Mouse (Mus musculus): ENCODE measurements around the gene Lrrc49.

The Lrrc49 gene

GRCm38 (mm10) chr9:60676429-60676828, 11.5 kb downstream of the Lrrc49 start:
- intact Hi-C loops (cut with DNase I) = no loop called here

GRCm38 (mm10) chr9:60674780-60675179, 13.2 kb downstream of the Lrrc49 start:
- intact Hi-C loops (cut with DNase I) = no loop called here

- intact Hi-C loops (cut with DNase I) = no loop called here
These were observed 15.4 kb downstream of the Lrrc49 start for GRCm38 (mm10) chr9:60672568-60672967.

DNA sequence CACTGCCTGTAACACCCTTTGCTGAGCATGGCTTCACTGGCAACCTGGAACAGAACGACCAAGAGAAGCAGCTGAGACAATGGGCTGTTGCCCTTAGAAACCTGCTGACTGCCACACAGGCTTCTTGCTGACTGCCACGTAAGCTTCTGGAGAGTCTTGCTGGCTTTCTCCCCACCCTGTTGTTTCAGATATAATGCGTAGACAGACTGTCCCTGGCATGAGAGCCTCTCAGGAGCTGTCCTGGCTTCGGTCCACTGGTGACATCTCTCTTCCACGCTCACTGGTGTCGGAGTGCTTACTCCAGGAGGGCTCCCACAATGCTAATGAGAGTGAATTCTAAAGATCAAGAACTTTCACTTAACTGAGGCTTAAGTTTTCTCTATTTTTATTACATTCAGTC, 19.1 kb downstream of the Lrrc49 start:
- intact Hi-C loops (cut with DNase I) = no loop called here

DNA sequence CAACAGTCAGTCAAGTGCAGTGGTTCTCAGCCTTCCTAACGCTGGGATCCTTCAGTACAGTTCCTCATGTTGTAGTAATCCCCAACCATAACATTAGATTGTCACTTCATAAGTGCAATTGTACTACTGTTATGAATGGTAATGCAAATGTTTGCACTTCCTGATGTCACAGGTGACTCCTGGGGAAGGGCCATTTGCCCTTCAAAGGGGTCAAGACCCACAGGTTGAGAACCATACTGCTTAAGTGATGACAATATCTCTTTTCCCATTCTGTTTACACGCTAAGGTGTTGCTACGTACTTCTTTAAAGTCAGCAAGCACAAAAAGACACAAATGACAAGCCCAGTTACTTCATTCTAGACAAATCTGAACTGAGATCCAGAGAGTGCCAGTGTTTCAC, 22.4 kb downstream of the Lrrc49 start:
- intact Hi-C loops (cut with DNase I) = no loop called here

GRCm38 (mm10) chr9:60664866-60665265, 23.1 kb downstream of the Lrrc49 start:
- intact Hi-C loops (cut with DNase I) = no loop called here

DNA sequence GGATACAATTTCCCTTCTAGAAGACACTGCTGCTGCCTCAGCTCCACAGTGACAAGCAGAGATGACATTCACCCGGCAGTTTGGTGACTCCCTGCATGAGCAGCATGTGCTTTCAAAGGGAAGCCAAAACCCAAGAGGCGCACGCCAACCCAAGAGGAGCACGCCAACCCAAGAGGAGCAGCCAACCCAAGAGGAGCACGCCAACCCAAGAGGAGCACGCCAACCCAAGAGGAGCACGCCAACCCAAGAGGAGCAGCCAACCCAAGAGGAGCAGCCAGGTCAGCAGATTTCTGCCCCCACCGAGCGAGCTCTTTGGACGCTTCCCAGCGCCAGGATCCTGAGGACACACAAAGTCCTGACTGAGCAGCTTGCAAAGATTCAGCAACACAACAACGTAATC, 23.6 kb downstream of the Lrrc49 start:
- intact Hi-C loops (cut with DNase I) = no loop called here

- intact Hi-C loops (cut with DNase I) = no loop called here
These were observed 25.0 kb downstream of the Lrrc49 start for GRCm38 (mm10) chr9:60662936-60663335.

DNA sequence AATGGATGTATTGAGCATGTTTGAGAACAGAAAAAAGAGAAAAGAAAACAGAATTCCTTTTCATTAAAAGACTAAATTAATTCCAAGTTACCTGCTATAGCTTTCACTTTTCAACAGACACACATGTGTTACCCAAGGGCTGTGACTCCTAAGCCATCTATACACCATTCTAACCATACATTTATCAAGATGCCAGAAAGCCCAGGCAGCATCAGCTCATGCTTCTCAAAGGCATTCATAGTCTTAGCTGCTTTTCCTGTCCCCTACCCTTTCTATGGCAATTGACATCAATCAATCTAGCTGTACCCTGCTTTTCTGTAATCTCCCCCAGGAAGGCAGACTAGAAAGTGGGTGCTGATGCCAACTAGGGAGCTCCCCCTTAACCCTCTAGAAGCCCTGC, 34.4 kb downstream of the Lrrc49 start:
- intact Hi-C loops (cut with DNase I) = no loop called here

DNA sequence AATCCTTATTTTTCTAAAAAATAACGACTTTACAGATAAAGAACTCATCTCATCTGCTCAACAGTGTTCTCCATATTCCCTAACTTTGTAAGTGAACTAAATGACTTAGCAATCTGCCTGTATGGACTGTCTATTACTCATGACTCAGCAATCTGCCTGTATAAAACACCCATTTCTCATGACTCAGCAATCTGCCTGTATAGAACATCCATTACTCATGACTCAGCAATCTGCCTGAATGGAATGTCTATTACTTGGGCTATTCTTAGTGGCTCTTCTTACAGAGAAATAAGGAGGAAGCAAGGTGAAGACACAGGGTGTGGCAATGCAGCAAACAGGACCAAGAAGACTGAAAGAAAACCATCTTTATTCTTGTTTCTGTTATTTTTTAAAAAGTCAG, 34.8 kb downstream of the Lrrc49 start:
- intact Hi-C loops (cut with DNase I) = no loop called here

- intact Hi-C loops (cut with DNase I) = no loop called here
These were observed 37.7 kb downstream of the Lrrc49 start for GRCm38 (mm10) chr9:60650277-60650676.

GRCm38 (mm10) chr9:60648981-60649975, 38.7 kb downstream of the Lrrc49 start:
- intact Hi-C loops (cut with DNase I) = no loop called here

GRCm38 (mm10) chr9:60633601-60634000, 54.4 kb downstream of the Lrrc49 start:
- intact Hi-C loops (cut with DNase I) = no loop called here

- intact Hi-C loops (cut with DNase I) = no loop called here
These were observed 61.6 kb downstream of the Lrrc49 start for GRCm38 (mm10) chr9:60626311-60626791.

DNA sequence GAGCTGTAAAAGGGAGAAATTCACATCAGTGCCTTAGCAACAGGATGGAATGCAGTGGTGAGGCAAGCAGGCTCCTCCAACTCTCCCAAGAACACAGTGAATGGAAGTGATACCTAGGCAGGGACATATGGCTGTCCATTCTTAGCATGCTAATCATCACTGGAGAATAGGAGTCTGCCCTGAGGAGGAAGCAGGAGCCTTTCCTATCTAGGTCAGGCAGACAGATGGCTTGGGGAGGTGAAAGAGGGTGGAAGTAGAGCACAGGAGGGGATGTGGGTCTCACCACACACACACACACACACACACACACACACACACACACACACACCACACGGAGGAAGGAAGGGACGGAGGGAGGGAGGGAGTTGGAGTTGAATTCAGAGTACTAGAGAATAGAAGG, 62.1 kb downstream of the Lrrc49 start:
- intact Hi-C loops (cut with DNase I) = no loop called here

DNA sequence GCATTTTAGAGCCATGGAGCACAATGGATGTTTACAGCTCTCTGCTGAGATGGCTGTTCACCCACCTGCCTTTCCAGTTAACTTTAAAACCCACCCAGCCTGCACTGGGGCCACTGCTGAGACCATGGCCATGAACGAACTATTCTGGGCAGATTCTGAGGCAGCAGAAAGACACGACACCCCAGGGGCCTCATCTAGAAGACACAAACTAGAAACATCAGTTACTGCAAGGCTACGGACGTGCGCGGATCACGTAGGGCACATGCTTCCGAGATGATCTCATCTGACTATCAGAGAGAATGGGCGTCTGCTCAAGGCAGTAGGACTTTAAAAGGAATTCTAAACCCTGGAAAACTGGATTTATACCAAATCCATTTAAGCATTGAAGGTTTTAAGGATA, 71.0 kb downstream of the Lrrc49 start:
- intact Hi-C loops (cut with DNase I) = no loop called here

DNA sequence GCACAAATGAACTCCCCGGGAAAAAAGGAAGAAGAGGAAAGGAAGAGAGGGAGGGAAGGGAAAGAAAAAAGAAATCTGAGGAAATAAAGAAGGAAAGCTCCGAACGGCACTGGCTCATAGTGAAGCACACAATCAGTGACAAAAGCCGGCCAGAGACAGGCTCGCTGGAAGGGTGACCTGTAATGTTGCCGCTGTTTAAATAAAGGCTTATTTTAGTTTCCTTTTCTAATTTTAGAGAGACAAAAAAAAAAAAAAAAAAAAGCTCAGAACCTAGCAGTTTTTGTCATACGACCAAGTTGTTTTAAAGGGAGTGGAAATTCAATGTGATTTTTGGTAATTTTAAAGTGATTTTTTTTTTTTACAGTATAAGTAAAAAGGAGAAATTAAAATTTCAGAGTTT, 71.6 kb downstream of the Lrrc49 start:
- intact Hi-C loops (cut with DNase I) = no loop called here

DNA sequence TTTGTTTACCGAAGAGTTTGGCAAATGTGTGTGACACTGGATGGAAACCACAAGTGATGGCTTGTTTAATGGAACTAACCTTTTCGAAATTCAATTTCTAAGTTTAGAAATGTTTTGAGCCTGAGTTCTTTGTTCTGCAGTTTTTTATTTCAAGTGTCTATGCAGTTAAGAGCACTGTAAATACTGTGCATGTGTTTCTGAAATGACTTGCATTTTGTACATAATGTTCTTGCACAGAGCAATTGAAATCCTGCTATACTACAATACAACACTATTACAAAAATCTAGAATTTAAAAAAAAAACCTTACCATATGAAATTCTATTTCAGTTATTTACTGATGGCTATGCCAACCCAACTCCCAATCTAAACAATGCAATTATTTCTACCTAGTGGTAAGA, 75.7 kb downstream of the Lrrc49 start:
- intact Hi-C loops (cut with DNase I) = no loop called here

DNA sequence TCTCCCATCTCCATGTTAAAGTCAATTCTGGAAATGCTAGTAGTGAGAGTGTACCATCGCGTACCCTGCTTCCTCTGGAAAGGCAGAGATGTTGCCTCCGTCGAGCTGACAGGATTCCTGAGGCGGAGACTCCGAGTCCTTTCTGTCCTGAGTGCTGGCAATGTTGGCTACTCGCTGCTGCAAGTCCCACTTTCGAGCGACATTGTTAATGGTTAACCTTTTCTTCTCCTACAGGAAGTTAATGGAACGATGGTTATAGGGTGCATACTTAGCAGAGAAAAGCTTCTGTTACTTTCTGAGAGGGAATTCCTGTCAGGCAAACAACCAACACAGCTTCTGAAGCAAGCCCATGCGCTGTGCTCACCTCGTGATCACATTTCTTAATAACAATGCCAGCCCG, 77.8 kb downstream of the Lrrc49 start:
- intact Hi-C loops (cut with DNase I) = no loop called here

DNA sequence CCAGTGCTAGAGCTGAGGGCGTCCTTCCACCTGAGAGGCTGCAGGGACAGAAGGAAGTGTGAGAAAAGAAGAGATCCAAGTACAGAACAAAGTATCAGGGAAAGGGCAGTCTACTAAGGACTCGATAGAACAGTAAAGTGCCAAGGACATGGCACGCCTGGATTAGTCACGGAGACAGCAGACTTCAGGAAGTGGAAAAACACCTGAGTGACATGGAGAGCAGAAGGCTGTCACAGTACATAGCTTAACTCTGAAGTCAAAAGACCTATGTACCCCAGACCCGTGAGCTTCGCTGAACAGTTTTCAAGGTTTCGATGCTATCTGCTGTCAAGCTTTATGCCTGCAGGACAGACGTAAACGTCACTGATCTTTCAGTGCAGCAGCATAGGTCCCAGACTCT, 79.1 kb downstream of the Lrrc49 start:
- intact Hi-C loops (cut with DNase I) = no loop called here

GRCm38 (mm10) chr9:60608086-60608485, 79.9 kb downstream of the Lrrc49 start:
- intact Hi-C loops (cut with DNase I) = no loop called here

DNA sequence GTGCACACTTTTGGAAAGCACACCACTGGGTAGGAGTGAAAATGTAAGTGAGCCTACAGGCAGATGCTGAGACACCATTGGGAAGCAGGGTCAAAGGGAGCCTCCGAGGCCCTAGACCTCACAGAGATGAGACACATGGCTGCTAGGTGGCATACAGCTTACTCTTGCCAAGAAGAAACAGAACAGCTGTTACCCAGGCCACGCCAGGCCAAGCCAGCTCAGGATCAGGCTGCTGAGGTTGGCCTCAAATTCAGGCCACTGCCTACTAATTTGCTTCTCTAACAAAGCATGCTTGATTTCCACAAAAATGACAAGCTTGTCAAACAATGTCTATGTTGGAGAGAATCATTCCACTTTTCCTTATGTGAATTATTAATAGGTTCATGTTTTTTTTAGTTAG, 83.0 kb downstream of the Lrrc49 start:
- intact Hi-C loops (cut with DNase I) = no loop called here

- intact Hi-C loops (cut with DNase I) = no loop called here
These were observed 86.0 kb downstream of the Lrrc49 start for GRCm38 (mm10) chr9:60601936-60602335.
